Comparison of ENCODE assay signal across 11 mouse cellular contexts in the genomic region with DNA sequence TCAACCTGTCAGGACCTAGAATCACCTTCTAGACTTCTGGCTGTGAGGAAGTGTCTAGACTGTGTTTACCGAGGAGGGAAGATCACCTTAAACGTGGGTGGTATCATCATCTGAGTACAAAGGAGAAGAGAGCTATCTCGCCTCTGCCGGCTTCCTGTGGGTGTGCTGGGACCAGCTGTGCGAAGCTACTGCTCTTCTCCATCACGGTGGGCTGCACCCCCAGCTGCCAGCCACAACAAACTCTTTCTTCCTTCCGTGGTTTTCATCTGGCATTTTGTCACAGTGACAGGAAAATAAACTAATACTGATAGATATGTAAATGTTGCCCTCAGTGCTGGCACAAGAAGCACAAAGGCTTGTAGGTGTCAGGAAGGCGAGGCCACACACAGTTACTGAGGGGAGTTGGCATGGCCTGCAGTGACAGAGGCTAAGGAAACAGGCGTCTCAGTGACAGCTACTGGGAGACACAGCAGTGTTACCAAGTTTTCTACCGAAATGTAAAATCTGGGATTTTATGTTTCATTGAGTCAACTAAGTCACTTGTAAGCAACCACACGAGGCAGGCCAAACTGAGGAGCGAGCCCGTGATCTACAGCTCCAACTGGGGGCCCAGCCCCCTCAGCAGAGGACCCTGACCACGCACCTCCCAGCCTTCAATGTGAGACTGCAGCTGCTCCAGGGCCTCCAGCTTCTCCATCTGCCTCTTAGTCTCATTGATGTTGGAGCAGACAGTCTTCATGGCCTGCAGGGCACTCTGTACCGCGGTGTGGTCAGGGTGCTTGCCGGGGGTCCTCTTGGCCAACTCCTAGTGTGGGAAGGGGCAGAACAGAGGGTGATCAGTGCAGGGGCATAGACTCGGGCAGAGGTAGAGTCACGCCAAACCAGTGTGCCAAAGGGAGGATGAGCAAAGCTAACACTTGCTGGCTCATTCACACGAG.
DNase-seq lines count a peak whose midpoint lies in the region; ATAC-seq and TF ChIP-seq lines count a peak whose summit lies in the region.
"Had no signal": no experiment of that assay in that cellular context is flagged by ENCODE, and none has a peak within 500 bp of the region (broad histone marks: within the 10 kb centered on the region; RNA-seq: fewer than 3 reads in every experiment).

No protein-coding gene starts in this region.

- no peak for TF ChIP-seq CTCF in MEL (IDR thresholded peaks at IDR 0.05 in 2 of 3, conservative IDR thresholded peaks at IDR 0.05 in 1 of 3; ENCODE audit: control insufficient read depth in 1 of 3, insufficient read depth in 1 of 3, low read depth in 2 of 3, low read length in 3 of 3, poor library complexity in 1 of 3, severe bottlenecking in 1 of 3)

- peaks cover 0 to 27% of the 10 kb centered on the region in 2 experiments; a peak in 2 of 4 replicates for H3K36me3 ChIP-seq in MEL (ENCODE audit: control insufficient read depth in 1 of 2, insufficient read depth in 2 of 2, low read length in 2 of 2)
- H3K36me3 ChIP-seq: stomach, embryonic 15.5 days had no signal

- H3K9me3 ChIP-seq in MEL (replicated peaks; ENCODE audit: insufficient read depth, low read length): no peaks in the 10 kb centered on the region
- H3K9me3 ChIP-seq: neural tube, embryonic 13.5 days; stomach, embryonic 15.5 days had no signal

- peak; percentile 84 for ATAC-seq in inflammation-experienced regulatory T-cells, adult 6 months
- ATAC-seq in frontal cortex, adult (ENCODE audit: low TSS enrichment): no peak

- no peaks in the 10 kb centered on the region for H3K79me2 ChIP-seq in MEL (ENCODE audit: control insufficient read depth, insufficient read depth, low read length, poor library complexity)

- peak; percentile 88 to 92 for TF ChIP-seq EP300 in MEL (IDR thresholded peaks at IDR 0.05; ENCODE audit: low read depth in 1 of 2, low read length in 2 of 2)

- no peak overlapping the region for H3K9ac ChIP-seq in MEL (ENCODE audit: control insufficient read depth, low read depth, low read length, poor library complexity, severe bottlenecking)
- H3K9ac ChIP-seq: neural tube, embryonic 13.5 days; stomach, embryonic 15.5 days had no signal

- peak; percentile 75 to 77 for DNase-seq in B cell, adult 2 months
- DNase-seq in MEL (ENCODE audit: low read depth, low spot score): peak; percentile 92
- peak; percentile 80 to 87 for DNase-seq in natural killer cell, adult 2 months (ENCODE audit: low spot score in 2 of 2)
- no peak for DNase-seq in cerebellum, postnatal 10 days
- DNase-seq in left cerebral cortex, adult 11 months (ENCODE audit: low spot score): no peak
- DNase-seq: gastrocnemius, postnatal 14 days; kidney, adult 9 months had no signal

- peaks cover 3 to 32% of the 10 kb centered on the region in 2 experiments for H3K4me1 ChIP-seq in MEL (ENCODE audit: control insufficient read depth in 1 of 2, insufficient read depth in 2 of 2, low read length in 2 of 2)

- no peak overlapping the region for H3K4me3 ChIP-seq in MEL (ENCODE audit: control insufficient read depth in 1 of 2, insufficient read depth in 1 of 2, low read depth in 2 of 2, low read length in 2 of 2)
- H3K4me3 ChIP-seq: neural tube, embryonic 13.5 days; stomach, embryonic 15.5 days had no signal

- no peak for TF ChIP-seq POLR2A in MEL (IDR thresholded peaks at IDR 0.05; ENCODE audit: control insufficient read depth in 1 of 2, insufficient read depth in 1 of 2, low read depth in 1 of 2, low read length in 2 of 2, poor library complexity in 1 of 2)

- TF ChIP-seq RAD21 in MEL (IDR thresholded peaks at IDR 0.05; ENCODE audit: low read depth, low read length): no peak

- H3K27me3 ChIP-seq in MEL (ENCODE audit: control insufficient read depth in 1 of 2, insufficient read depth in 2 of 2, low read length in 2 of 2): no peaks in the 10 kb centered on the region
- H3K27me3 ChIP-seq: neural tube, embryonic 13.5 days; stomach, embryonic 15.5 days had no signal

- H3K27ac ChIP-seq in MEL (ENCODE audit: control insufficient read depth, low read depth, low read length): peak overlapping the region; percentile 86
- H3K27ac ChIP-seq: neural tube, embryonic 13.5 days; stomach, embryonic 15.5 days had no signal

TF ChIP-seq in MEL, 35 proteins besides CTCF, POLR2A, EP300 and RAD21:
- TF ChIP-seq TAL1 (IDR thresholded peaks at IDR 0.05; ENCODE audit: low read length): peak; percentile 93
- no peak for TF ChIP-seq E2F4 (IDR thresholded peaks at IDR 0.05; ENCODE audit: borderline replicate concordance, low read depth, low read length)
- TF ChIP-seq HCFC1 (IDR thresholded peaks at IDR 0.05; ENCODE audit: low read depth, low read length): no peak
- no peak for TF ChIP-seq CHD2 (IDR thresholded peaks at IDR 0.05; ENCODE audit: low read length)
- peak; percentile 68; the same call in 1 of the 2 replicates for TF ChIP-seq MXI1 (IDR thresholded peaks at IDR 0.05; ENCODE audit: low read depth, low read length)
- peak; percentile 81 for TF ChIP-seq RCOR1 (IDR thresholded peaks at IDR 0.05; ENCODE audit: low read depth, low read length)
- TF ChIP-seq NELFE (IDR thresholded peaks at IDR 0.05; ENCODE audit: low read depth, low read length): no peak
- 0 out of 2 replicates have a peak, but pooled peaks have one; percentile 17 for TF ChIP-seq TBP (IDR thresholded peaks at IDR 0.05; ENCODE audit: low read depth, low read length)
- TF ChIP-seq MAFK (IDR thresholded peaks at IDR 0.05; ENCODE audit: borderline replicate concordance, low read depth, low read length): peak; percentile 59; the same call in 1 of the 2 replicates
- TF ChIP-seq ELF1 (IDR thresholded peaks at IDR 0.05; ENCODE audit: low read depth, low read length): peak; percentile 45; the same call in 1 of the 2 replicates
- TF ChIP-seq KAT2A (conservative IDR thresholded peaks at IDR 0.05; ENCODE audit: low read depth, low read length): no peak
- TF ChIP-seq TCF12 (IDR thresholded peaks at IDR 0.05; ENCODE audit: low read depth, low read length): peak; percentile 98
- TF ChIP-seq SMC3 (IDR thresholded peaks at IDR 0.05; ENCODE audit: low read depth, low read length): peak; percentile 8; the same call in 1 of the 2 replicates
- TF ChIP-seq GATA1 (IDR thresholded peaks at IDR 0.05; ENCODE audit: low read depth, low read length): peak; percentile 88
- TF ChIP-seq UBTF (IDR thresholded peaks at IDR 0.05; ENCODE audit: borderline replicate concordance, insufficient read depth, low read depth, low read length): no peak
- no peak for TF ChIP-seq MYB (IDR thresholded peaks at IDR 0.05; ENCODE audit: low read depth, low read length)
- TF ChIP-seq ETS1 (IDR thresholded peaks at IDR 0.05; ENCODE audit: low read depth, low read length): peak; percentile 99
- no peak for TF ChIP-seq JUND (IDR thresholded peaks at IDR 0.05; ENCODE audit: low read depth, low read length)
- peak; percentile 83 for TF ChIP-seq MAZ (IDR thresholded peaks at IDR 0.05; ENCODE audit: low read depth, low read length)
- TF ChIP-seq SIN3A (IDR thresholded peaks at IDR 0.05; ENCODE audit: low read length): peak; percentile 95
- peak; percentile 50; the same call in 1 of the 2 replicates for TF ChIP-seq ZMIZ1 (IDR thresholded peaks at IDR 0.05; ENCODE audit: low read depth, low read length)
- TF ChIP-seq MAX (IDR thresholded peaks at IDR 0.05; ENCODE audit: low read length): peak; percentile 61
- peak; percentile 81 for TF ChIP-seq MYC (IDR thresholded peaks at IDR 0.05; ENCODE audit: low read depth, low read length)
- TF ChIP-seq BHLHE40 (IDR thresholded peaks at IDR 0.05; ENCODE audit: borderline replicate concordance, low read depth, low read length): peak; percentile 88
- no peak for TF ChIP-seq POLR2AphosphoS2 (IDR thresholded peaks at IDR 0.05; ENCODE audit: low read length)
- TF ChIP-seq POLR2AphosphoS5 (IDR thresholded peaks at IDR 0.05; ENCODE audit: borderline replicate concordance, low read depth, low read length): no peak
- no peak for TF ChIP-seq GABPA (IDR thresholded peaks at IDR 0.05; ENCODE audit: low read depth, low read length)

Comparison
In these comparisons a context has a peak if more than half of its experiments do, and no peak if none do; other contexts are left out.
1. DNase-seq: peak in B cell, adult 2 months (2 of 2), MEL (single experiment) and natural killer cell, adult 2 months (2 of 2); none in cerebellum, postnatal 10 days (0 of 2) and left cerebral cortex, adult 11 months (single experiment).